Mouse (Mus musculus) cerebellum, adult 9-11 months (tissue): ENCODE data around the gene Sycp2.

Experiments used
- DNase-seq: peaks from one replicate; pipeline ENCODE4 v3.0.0; 2022

The Sycp2 gene

DNA sequence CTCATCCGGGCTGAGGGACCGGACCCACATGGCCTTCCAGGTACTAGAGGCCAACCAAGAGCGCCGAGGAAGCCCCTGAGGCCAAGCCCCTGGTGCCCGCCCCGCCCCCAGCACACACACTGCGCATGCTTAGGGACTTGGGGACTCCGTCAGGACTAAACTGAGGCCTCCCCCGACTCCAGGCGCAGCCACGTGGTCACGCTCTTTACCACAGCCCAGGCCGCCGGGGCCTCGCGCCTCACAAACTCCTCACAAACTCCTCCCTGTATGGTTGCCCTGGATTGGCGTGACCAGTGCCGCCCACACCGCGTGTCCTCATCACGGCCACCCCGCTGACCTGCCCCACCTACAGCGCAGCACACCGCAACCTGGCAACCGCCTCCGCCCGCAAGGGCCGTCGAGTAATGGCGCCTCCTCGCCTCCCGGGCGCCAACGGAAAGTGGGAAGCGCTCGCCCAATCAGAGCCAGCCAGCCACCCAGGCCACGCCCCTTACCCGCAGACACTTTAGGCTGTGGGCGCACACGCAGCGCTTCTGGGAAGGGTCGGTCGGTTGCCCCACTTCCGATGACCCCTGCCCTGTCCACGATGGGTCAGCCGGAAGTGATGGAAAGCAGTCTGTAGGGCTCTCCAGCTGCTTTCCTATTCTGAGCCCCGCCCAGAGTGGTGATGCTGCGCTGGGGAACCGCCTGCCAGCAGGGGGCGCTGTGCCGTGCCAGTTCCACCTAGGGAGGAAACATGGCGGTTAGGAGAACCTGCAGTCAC lies at the start of gene Sycp2:
Gene Sycp2, minus strand, starts transcription at position 633 of the 763 bp plus-strand sequence.
- DNase-seq: no peak

GRCm38 (mm10) chr2:178454664-178455516 lies 47.4 kb upstream of the Sycp2 start:
- no peak for DNase-seq

DNA sequence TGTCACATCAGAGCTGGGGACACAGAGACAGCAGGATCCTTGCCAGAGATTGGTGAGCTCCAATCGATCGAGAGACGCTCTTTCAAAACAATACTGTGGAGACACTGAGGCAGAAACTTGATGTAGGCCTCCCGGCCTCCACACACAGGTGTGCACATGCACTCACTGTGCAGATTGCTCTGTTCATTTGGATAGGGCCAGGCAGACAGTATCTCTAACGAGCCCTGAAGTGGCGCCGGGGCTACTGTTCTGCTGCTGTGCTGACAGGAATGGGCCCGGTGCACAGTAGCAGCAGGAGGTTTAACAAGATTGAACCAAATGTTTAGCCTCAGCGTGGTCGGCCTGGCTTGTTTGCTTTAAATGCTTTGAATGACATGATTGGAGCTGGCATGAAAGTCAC lies 43.5 kb upstream of the Sycp2 start:
- no peak for DNase-seq

DNA sequence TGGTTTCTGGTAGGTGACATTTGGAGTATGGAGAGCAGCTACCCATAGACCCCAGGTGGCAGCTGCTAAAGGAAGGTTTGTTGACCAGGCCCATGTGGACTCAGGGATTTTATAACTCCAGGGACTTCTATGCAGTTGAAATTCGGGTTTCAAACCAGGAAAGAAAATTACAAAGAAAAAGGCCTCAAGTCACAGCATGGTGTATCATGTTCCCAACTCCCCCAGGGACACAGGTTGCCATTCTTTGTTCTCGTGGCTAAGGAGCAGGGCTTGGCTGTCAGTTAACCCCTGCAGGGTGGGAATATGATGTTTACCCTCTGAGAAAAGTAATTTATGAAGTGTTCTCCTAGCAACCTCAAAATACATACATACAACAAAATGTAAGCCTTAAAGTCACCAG lies 42.8 kb upstream of the Sycp2 start:
- DNase-seq: no peak

- DNase-seq: no peak
Observed at GRCm38 (mm10) chr2:178449386-178449785, 41.9 kb upstream of the Sycp2 start.

DNA sequence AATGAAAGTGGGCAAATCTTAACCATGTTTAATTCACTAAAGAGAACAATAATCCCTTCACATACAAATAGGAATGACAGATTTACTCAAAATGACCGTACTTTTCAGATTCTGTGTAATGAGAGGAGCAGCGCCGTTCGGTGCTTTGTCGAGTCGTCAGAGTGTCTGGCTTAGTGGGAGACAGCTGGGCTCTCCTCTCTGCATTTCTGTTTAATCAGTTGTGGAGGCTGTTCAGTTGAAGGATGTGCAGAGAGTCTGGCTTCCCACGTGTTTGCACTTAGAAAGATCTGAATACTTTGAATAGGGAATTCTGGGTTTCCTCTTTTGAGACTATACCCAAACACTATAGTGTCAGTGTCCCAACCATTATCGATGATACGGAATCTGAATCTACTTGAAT lies 29.8 kb upstream of the Sycp2 start:
- no peak for DNase-seq

DNA sequence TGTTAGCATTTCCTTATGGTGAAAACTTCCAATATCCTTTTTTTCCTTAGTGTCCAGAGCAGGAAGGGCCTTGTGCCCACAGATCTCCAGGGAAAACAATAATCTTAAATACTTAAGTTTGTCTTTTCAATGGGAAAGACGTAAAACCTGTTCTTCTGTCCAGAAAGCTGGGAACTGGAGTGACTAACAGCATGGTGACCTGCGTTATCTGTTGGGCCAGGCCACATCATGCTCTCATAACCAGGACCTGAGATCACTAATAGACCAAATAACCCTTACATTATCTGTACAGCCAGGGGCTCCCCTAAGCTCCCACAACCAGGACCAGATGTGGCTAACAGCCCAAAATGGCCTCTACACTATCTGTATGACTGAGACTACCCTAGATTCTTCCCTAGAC lies 26.4 kb upstream of the Sycp2 start:
- no peak for DNase-seq

DNA sequence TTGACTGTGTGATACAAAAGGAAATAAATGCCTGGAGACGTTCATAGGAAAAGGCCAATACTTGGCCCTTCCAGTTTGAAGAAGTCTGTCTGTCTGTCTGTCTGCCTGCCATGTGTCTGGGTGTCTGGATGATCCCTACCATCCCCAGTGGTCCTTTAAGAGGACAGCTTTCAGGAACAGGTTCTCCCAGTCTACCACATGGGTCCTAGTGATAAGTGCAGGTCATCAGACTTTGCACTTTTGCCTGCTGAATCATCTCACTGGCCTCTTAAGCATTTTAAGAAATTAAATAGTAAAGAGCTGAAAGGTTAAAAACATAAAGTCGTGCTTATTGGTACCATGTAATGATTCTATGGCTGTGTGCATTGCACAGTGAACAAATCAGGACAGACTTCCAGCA lies 26.0 kb upstream of the Sycp2 start:
- no peak for DNase-seq

- DNase-seq: no peak
Observed at GRCm38 (mm10) chr2:178430231-178430630, 22.7 kb upstream of the Sycp2 start, which contains the start of gene Cdh26. Gene Cdh26, plus strand, starts transcription at chr2:178430531.

DNA sequence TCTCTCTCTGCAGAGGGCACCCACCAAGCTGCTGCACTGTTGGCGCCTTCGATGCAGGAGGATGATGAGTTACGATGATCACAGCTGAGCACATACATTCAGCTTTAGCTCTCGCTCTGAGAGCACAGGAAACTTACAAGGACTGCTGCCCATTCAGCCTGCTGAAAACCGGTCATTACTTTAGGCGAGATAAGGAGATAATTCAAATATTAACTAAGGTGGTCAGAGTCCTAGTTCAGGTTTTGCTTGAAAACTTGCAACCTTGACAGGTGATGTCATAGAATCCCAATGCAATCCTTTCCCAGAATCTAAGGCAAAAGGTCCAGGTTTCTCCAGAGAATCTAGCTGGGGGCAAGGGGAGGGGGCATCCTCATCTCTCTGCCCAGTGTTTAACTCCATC lies 21.9 kb upstream of the Sycp2 start:
- DNase-seq: no peak

DNA sequence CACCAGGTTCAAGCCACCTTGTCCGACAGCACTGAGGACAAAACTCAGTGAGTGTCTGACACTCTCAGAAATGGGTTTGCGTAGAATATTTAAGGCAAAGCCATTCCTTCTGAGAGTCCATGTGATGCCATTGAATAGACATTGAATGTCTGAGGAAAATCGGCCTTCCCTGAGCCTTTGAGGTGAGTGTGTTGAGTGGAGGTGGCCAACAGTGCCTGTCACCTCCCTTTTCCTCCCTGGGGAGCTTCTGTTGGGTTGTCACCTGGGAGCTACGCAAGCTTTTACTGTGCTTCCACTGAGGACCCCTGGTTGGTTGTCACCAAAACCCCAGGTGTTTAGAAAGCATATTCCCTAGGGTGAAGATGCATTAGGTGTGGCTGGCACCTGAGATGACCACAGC lies 21.2 kb upstream of the Sycp2 start:
- no peak for DNase-seq

GRCm38 (mm10) chr2:178428183-178428582 lies 20.7 kb upstream of the Sycp2 start:
- DNase-seq: no peak

DNA sequence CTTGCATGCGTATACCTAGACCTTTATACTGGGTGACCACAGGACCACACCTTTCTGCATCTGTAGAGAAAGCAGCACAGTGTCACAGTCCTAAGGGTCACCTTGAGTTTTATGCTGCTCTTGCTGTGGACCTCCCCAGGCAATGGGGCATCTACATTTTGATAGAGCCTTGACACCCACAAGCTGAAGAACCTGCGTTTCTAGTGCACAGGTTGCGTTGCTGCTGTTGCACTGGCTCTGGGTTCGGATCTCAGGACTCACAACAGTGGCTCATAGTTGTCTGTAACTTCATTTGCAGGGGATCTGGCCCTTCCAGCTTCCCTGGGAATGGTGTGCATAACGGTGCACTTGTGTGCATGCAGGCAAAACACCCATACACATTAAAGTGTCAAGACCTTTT lies 19.7 kb upstream of the Sycp2 start:
- DNase-seq: no peak

GRCm38 (mm10) chr2:178426229-178426628 lies 18.7 kb upstream of the Sycp2 start:
- no peak for DNase-seq

- DNase-seq: no peak
Observed at GRCm38 (mm10) chr2:178423223-178423622, 15.7 kb upstream of the Sycp2 start.

GRCm38 (mm10) chr2:178422186-178422585 lies 14.7 kb upstream of the Sycp2 start:
- no peak for DNase-seq

DNA sequence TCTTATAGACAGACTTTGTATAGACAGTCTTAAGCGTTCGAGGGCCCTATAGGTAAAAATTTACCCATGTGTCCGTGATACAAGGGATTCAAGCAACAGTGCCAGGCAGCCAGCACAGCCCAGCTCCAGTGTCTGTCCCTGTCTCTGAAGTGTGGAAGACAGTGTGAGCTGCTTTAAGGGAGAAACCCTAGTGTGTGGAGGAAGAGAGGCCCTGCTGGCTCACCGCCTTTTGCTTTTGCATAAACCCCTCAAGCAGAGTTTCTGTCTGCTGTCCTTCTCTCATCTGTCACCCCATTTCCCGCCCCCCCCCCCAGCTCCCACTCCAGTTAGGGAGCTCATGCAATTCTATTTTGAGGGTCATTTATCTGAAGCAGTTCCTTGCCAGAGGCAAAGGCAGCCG lies 14.1 kb upstream of the Sycp2 start:
- DNase-seq: no peak

GRCm38 (mm10) chr2:178420576-178420975 lies 13.1 kb upstream of the Sycp2 start:
- DNase-seq: no peak

DNA sequence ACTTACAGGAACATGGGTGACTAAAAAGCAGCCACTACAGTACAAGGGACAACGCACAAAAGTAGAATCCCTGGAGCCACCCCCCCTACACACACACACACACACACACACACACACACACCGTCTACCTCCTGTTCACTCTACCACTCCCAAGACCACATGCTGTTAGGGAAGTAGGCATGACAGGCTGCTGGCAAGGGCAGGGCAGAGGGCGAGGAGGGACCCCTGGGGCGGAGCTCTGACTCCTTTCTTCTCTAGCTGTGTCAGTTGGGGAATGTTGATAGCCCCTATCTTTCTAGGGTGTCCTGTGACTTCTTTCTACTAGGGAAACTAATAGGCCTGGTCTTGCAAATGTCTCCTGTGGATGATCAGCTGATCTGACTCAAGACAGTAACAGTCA lies 9.5 kb upstream of the Sycp2 start:
- no peak for DNase-seq

DNA sequence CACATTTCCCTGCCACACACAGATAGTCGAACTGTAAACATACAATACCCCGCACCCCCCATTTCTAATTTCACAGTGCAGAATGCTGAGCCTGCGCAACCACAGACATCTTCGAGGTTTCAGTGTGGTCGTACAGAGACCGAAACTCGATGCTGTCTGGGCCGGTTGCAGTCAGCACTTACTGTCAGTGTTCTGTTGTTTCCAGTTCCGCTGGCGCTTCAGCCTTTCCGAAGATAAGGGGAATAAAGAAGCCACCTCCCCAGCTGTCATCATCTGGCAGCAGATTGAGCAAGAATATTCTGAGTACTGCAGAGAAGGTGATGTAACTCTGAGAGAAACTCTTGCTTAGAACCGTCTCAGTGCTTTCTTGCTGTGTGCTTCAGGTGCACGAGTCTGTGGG lies 8.9 kb upstream of the Sycp2 start:
- DNase-seq: no peak

DNA sequence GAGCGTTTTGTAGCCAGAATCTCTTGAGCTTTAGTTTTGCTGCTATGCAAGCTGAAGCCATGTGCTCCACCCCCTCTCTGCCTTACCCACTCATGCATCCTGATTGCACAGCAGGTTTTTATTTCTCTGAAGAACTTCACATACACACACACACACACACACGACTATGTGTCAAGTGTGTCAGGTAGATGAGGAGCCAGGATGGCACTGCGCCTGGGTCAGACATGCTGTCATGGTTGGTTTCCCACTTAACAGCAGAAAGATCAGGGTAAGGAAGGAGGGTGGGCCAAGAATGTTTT lies 7.6 kb upstream of the Sycp2 start:
- DNase-seq: peak; percentile 40

DNA sequence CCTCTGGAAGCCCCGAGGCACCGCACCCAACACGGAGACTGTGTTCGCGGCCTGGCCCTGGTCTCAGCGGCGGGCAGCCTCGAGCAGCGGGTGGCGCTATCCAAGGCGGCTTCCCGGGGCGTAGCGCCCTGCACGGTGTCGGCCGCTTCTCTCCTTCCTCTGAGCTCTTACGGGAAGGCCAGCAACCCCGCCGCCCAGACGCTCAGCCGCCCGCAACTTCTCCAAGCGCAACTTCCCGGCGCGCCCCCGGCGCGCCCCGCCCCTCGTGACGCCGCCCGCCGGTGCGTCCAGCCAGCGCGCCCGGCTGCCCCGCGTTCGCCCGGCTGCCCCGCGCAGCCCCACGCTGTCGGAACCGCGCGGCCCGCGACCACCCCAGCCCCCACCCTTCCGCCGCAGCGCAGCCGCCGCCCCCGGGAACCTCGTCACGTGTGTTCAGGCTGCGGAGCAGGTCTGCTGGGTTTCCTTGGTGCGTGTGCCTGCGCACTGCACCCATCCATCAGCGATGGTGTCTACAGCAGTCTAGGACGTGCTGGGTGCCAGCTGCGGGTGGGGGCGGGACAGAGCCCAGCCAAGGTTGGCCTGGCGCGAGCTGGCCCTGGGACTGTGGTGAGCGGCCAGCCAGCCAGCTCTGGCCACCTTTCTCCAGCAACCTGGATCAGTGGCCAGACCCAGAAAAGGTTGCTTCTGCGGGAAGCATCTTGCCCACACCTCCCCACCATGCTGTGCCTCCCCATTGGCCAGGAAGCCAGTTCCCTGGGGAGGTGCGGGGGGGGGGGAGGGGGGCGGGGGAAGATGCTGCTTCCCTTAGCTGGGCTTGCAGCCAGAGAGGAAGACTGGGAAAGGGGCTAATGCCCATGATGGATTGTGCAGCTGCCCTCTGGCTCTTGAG lies 7.0 kb upstream of the Sycp2 start, which contains the start of the genes Ppp1r3d and Fam217b:
Gene Ppp1r3d, minus strand, starts transcription at position 212 of the 889 bp plus-strand sequence.
Gene Fam217b, plus strand, starts transcription at position 264 of the 889 bp plus-strand sequence.
- peak; percentile 32 for DNase-seq
